Mouse (Mus musculus) cerebellum, adult 8-10 months (tissue): ENCODE results near the gene Ei24.
A peak's percentile ranks its signal among the peaks of the same experiment; 100 is the strongest.

Experiments
- DNase-seq: peaks from one replicate; pipeline ENCODE4 v3.0.0; 2022

Ei24 gene

DNA sequence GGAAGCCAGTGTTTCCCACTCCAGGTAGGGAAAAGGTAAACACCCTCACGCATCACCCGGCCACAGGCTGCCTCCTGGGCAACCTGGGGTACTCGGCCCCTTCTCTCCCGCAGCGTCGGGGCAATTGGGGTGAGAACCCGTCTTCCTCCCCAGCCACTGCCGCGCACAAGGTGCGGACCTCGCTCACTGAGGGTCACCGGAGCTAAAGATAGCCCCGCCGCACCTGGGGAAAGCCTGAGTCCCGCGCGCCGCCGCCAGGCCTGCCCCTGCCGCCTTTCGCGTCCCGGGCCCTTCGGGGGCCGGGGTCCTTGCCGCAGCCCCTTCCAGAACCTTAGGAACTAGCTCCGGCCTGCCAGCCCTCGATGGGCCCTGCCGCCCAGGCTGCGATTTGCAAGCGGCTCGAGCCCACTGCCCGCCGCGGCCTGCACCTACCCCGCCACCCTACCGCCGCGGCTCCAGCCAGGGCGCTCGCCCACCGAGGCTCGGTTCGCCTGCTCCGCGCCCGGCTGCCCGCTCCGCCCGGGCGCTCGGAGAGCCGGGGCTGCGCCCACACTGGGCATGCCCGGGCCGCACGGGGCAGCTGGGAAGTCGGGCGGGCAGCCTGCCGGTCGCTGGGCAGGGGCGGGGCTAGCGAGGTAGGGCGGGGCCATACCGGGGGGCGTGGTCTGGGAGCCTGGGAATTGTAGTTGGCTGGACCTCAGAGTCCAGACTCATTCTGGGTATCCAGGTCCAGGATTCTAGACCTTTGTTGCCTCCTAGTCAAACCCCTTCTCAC is at the start of gene Ei24:
Gene Ei24, minus strand, starts transcription at position 613 of the 775 bp plus-strand sequence.
- peak; percentile 98 for DNase-seq

DNA sequence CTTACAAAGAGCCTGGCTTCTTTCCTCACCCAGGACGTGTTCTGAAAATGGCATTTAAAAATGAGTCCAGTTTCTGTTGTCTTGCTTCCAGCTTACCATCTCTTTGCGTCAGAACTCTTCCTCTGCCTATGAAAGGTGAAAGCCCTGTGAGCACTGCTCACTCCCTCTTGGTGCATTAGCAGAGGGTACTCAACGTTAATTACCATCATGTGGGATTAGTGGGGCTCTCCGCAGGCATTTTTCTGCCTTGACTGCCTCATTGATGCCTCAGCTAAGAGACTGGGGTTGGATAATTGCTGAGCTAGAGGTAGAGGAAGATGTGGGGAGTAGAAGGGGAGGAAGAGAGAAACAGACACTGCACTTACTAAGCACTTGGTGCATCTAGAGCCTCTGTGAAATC is 49.2 kb upstream of the Ei24 start:
- DNase-seq = no peak

DNA sequence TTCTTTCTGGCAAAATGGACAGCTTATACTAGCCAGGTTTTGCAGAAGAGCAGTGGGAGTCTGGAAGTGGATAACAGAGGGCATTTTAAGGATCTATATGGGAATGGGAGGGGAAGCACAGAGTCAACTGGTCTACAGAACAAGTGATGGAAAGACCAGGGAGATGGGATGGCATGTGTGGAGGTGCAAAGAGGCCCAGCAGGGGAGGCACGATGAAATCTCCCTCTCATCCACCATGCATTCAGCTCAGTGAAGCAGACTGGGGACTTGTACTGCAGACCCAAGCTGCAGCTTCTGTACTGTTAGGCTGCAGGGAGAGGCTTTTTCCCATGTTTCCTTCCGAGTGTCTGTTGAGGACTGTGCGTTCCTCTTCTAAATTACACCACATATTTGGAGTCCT is 36.7 kb upstream of the Ei24 start:
- peak; percentile 55 for DNase-seq

DNA sequence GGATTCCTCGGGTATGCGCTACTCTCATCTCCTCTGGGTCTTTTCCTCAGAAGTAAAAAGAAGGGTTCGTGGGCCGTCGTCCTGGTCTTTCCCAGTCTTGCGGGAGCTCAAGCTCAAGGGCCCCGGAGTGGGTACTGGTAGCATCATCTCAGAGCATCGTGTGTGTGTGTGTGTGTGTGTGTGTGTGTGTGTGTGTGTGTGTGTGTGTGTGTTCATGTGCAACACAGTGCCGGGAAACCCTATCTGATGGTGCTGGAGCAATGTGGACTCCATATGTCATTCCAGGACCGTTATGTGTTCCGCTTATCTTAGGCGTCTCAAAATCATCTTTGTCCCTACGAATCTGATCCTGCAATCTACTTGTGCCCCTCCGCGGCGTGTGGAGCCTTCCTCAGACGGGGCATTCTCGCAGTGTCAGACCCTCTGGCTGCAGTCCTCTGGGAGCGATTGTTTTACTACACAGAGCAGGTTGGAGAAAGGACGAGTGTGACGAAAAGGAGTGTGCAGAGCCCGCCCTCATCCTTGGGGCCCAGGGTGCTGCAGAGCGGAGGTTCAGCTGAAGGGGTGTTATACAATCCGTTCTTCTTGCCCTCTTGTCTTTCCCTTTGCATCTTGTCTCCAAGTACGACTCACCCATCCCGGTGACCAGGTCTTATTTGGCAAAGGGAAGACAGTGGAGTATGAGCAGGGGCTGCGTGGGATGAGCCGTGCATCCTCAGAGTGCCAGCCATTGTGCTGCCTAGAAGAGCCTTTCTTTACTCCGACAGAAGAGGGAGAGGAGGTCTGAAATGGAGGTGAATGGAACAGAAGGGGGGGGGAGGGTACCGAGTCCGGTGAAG is 36.1 kb upstream of the Ei24 start:
- DNase-seq = peak; percentile 73

DNA sequence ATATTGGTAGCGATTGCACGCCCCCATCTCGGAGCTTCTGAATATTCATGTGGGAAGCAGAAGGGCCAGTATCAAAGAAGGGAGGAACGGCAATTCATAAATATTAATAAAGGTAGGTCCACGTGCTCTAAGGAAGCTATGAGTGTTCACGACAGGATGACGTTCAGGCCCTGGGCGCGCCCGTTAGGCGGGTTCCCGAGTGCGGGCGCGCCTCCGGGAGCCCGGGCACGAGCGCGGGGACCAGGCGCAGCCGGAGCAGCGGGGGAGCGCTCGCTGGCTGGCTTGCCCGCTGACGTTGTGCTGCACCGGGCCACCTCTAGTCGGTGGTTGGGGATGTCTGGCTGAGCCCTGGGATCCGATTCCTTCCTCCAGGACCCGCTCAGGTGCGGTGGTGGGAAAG is 35.3 kb upstream of the Ei24 start:
- DNase-seq = peak; percentile 91

DNA sequence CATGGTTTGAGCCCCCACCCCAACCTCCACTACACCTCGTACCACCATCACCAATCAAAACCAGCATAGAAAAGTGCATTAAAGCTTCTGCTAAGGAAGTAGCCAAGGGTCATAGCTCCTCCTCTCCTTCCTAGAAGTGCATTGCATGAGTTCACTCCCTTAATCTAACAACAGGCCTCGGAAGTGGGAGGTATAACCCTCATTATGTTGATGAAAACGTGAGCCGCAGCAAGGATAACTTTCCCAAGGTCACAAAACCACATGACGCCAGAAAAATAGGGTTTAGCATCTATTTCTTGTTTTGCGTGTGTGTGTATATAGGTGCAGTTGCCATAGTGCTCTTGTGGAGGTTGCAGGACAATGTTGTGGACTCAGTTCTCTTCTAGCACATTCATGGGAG is 34.2 kb upstream of the Ei24 start:
- no peak for DNase-seq

DNA sequence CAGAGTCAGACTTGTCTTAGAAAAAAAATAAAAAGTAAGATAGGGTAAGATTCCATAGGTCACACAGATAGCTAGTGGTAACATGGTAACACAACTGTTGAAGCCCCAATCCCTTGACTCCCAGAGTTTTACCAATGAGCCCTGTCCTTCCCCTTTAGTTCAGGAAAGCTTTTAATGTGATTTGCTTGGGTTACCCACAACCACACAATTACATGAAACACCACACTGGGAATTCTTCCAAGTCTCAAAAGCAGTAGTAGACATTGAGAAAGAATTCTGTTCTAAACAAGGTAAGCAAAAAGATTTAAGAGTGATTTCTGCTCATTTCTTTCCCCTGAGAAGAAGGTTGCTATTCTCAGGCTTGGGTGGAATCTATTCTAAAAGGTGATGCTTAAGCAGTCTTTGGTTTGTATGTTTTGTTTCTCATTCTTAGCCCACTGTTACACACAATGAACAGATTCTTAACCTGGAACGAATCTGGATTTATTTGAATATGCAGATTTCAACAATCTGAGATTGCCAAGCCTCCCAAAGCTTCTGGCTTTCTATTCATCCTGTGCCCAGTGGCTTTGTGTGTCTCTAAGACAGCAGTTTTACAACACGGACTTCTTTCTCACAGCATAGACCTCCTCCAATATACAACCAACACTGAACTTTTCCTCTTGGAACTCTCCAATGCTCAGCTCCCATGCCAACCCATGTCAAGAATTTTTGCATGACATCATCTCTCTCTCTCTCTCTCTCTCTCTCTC is 29.6 kb upstream of the Ei24 start:
- no peak for DNase-seq

DNA sequence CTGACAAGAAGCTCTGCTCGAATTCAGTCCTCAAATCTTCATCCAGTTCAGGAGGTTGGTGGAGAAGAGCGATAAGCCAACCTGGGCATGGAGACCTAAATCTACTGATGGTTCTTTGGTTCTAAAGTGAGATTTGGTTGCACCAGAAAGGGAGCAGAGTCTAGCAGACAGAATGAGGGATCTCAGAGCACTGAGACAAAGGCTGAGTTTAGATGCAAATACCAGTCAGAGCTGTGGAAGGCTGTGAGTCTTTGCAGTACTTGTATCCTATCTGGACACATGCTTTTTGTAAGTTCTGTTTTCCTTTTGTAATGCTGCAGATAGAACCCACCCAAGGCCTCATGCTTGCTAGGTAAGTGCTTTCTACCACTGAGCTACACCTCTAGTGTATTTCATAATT is 24.8 kb upstream of the Ei24 start:
- DNase-seq = no peak

DNA sequence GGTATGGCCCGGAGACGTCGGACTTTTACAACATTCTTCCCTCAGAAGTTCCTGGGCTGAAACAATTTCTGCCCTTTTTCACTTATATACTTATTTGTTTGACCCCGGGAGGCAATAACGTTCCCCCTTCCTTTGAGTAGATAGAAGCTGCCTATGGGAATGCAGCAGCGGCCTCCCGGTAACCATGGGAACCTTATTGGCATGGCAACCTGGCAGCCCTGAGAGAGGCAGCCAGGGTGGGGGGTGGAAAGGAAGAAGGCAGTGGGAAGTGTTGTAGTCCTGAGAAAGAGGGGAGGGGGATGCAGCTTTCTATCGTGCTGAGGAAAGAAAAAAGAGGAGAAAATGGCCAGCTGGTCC is 24.4 kb upstream of the Ei24 start, which contains the start of gene Fez1:
Gene Fez1, plus strand, starts transcription at position 221 of the 357 bp plus-strand sequence.
- DNase-seq = no peak

DNA sequence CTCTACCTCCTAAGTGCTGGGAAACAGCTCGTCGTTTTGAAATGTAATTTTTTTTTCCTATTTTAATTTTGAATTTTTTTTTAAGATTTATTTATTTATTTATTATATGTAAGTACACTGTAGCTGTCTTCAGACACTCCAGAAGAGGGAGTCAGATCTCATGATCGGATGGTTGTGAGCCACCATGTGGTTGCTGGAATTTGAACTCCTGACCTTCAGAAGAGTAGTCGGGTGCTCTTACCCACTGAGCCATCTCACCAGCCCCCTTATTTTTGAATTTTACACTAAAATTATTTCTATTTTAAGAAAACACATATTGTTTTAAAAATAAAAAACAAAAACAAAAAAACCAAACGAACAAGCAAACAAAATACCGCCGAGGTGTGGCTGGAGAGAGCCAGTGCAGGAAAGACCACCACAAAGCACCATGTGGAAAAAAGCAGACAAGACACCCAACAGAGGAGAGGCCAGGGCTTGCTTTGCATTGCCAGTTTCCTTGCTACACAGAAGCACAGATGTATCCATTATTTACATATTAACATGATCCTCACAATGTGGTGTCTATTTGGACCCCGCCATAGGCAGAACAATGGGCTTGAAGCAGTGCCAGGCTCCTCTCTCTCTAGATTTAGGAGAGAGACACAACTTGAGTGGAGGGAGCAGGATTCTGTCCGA is 23.9 kb upstream of the Ei24 start:
- DNase-seq = no peak

DNA sequence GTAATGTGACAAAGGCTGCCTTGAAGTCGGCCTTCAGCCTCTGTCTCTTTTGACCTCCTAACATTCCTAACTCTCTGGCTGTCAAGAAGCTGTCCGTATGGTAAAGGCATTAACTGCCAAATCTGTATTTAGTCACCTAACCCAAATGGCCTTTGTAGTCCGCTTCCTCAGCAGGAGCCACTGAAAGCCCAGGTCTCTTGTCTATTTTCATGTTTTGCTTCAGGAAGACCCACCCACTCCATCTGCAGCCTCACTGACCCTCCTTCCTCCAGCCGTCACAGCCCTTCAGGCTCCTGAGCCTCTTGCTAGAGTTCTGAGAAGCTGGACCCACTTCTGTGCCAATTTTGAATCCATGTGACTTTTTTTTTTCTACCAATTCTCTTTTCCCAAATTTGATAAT is 21.7 kb upstream of the Ei24 start:
- no peak for DNase-seq

DNA sequence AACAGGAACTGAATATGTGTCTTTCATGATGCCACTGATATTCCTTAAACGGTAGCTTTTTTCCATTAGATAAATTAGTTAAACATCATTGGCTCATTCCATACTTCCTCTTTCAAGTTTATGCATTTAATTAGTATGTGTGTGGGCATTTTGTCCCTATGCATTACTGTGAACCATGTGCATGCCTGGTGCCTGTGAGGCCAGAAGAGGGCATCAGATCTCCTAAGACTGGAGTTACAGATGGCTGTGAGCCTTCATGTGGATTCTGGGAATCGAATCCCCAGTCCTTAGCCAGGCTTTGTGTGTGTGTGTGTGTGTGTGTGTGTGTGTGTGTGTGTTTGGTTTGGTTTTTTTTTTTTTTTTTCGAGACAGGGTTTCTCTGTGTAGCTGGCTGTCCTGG is 17.3 kb upstream of the Ei24 start:
- no peak for DNase-seq

DNA sequence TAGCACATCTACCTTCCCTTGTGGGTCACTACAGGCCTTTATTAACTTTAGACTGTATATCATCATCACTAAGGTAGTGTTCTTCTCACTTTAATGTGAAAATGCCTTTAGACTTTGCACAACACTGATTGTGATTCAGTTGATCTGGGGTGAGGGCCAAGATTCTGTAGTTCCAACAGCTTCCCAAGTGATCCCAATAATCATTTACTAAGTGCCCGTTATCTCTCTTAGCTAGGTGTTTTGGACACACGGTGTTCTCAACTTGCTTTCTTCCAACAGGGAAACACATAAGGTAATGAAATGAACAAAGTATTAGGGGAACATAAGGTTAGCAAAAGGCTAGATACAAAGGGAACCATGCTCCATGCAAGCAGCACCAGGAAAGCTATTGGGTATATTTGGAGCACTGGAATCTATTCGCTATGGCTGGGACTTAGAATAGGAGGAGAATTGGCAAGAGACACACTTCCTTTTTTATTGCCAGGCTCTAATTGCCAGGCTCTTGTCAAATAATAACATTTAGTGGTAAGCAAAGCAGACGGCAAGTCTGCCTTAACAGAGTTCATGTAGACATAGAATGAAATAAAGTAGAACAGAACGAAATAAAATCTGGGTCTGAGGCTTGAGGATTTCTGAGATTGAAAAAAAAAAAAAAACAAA is 11.1 kb upstream of the Ei24 start:
- DNase-seq = no peak

DNA sequence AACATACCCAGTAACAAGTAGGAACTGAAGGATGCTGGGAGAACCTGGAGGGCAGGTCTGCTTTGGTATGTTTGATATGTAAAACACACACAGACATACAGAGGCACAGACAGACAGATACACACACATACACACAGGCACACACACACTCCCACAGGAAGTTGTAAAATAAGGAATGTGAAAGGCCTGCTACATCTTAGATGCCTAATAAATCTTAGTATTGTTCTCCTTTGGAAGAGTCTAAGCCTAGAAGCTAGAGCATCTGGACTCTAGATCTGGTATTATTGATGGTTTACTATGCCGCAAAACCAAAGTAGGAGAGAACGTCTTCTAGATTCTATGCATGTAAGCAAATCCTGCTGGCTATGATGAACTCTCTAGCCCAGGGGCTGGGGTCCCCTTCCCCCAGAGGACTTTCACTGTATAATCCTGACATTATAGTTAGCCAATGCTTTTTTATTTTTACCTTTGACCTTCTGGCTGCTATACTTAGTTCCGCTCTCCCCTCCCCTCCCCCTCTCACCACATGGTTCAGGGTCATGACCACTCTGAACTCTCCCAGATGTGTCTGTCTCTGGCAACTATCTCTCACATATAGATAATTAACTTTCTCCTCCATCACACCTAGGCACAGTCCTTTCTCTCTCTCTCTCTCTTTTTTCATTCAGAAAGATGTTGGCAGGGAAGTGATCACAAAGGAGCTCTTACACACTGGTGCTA is 8.2 kb upstream of the Ei24 start:
- no peak for DNase-seq

DNA sequence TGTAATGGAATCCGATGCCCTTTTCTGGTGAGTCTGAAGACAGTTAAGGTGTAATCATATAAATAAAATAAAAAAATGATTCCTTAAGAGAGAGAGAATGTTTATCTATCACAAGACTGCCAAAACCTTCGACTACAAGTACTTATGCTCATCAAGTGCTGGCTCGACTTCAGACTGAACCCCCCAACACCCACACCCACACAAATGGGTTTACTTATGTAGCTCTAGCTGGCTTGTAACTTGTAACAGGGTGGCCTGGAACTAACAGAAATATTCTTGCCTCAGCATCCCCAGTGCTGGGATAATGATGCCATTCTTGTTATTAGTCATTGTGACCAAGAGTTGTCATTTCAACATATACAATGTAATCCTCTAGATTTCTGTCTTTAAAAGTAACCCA is 6.7 kb upstream of the Ei24 start:
- no peak for DNase-seq

DNA sequence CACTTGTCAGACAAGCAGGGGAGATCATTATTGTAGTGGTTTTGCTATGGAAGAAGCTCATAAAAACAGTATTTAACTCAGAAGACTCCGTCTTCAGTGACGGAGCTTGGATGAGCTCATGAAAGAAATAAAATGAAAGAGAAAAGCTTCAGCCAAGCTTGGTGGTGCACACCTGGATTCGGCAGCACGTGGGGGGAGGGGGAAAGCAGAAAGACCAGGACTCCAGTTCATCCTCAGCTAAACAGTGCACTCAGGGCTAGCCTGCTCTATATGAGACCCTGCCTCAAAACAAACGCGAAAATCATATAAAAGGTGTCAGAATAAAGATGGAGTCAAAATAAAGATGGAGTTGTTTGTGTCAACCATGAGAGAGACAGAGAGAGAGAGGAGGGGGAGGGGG is 6.2 kb upstream of the Ei24 start:
- DNase-seq = no peak

DNA sequence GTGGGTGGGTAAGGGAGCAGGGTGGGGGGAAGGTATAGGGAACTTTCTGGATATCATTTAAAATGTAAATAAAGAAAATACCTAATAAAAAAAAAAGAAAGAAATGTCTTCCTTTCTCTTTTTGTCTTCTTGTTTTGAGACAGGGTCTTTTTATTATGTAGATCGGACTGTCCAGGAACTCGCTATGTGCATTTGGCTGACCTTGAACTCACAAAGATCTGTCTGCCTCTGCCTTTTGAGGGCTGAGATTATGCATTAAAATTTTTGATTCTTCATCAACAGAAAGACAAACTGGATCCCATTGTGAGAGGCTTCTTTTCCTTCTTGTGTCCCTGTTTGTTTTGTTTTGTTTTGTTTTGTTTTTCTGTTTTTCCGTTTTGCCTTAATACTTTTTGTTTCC is 5.8 kb upstream of the Ei24 start:
- DNase-seq = no peak

DNA sequence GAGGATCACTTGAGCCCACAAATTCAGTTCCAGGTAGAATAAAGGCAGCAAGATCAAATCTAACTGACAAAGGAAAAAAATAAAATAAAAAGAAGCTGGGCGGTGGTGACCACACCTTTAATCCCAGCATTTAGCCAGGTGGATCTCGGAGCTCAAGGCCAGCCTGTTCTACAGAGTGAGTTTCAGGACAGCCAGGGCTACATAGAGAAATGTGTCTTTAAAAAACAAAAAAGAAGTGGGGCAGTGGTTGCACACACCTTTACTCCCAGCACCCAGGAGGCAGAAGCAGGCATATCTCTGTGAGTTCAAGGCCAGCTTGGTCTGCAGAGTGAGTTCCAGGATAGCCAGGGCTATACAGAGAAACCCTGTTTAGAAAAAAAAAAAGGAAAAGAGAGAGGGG is 4.8 kb upstream of the Ei24 start:
- DNase-seq = no peak

DNA sequence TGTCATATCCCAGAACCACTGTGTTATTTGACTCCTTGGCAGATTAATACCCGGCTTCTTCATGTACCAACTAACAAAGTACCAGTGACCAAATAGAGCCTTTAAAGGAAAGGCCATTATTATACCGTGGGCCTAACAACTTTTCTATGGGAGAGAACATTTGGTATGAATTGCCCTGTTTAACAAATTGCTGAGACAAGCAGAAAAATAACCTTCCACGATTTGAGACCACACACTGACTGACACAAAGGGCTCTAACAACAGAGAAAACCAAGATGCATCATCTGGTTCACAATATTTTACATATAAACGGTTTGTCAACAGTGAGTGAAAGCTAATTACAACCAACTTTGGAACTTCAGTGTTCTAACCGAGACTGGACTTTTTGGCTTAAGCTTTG is 969 bp downstream of the Ei24 start:
- DNase-seq = no peak

DNA sequence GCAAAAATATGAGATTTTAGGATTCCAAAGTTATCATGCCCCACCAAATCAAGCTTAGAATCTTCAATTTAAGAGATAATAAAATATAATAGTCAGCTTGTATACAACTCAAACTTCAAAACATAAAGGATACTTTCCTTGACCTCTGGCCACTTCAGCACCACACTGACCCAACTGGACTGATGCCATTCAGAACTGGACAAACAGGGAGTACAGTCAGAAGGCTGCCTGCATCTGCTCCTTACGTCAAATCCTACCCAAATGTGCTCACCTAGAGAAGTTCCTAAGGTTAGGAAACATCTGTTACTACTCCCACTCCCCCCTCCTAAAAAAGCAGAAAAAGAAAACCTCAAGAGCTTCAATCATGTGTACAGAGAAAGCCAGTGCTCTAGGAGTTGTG is 1.6 kb downstream of the Ei24 start:
- DNase-seq = no peak

DNA sequence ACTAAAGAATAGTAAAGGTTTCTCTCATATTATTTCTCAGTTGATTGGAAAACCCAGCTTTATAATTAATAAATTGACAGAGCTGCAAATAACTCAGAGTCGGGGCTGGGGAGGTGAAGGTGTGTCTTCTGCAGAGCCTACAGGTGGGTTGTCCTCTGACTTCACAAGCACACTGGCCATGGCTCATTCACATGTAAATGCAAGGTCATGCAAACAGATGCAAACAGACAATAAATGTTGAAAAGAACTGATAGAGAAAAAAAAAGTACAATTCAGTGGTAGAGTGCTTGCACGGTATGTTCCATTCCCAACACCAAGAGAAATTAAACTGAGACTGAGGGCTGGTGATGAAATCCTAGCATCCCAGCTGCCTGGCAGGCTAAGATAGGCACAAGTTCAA is 2.7 kb downstream of the Ei24 start:
- no peak for DNase-seq

DNA sequence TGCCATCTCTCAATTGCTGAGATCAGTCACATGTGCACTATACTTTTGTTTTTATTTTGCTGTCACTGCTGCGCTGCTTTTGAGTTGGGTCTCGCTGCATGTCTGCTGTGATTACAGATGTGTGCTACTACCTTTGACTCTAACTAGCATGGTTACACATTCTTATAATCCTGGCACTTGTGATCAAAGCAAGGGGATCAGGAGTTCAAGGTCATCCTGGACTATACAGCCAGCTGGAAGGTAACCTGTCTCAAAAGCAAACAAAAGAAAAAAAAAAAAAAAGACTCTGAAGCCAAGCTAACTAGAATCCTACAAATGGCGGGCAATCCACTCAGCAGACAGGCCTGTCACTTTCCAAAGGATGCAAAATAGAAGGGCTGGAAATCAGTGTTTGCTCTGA is 5.0 kb downstream of the Ei24 start:
- no peak for DNase-seq
